ENCODE assay signal across 28 mouse cellular contexts in the genomic region with DNA sequence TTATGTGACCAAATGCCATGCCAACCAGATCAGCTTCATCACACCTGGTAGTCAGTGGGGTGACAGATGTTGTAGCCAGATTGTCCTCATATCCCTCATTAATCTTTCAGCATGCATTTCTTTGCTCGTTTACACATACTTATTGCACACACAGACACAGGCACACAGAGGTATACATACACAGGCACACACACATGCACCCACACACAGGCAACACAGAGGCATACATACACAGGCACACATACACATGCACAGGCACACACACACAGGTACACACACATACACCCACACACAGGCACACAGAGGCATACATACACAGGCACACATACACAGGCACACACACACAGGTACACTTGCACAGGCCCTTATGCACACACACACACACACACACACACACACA.
DNase-seq lines count a peak whose midpoint lies in the region; ATAC-seq and TF ChIP-seq lines count a peak whose summit lies in the region.
"Had no signal": no experiment of that assay in that cellular context is flagged by ENCODE, and none has a peak within 500 bp of the region (broad histone marks: within the 10 kb centered on the region; RNA-seq: fewer than 3 reads in every experiment).

No protein-coding gene starts in this region.

- ATAC-seq in hindbrain, embryonic 13.5 days (ENCODE audit: low FRiP score): 0 out of 2 replicates have a peak, but pooled peaks have one; percentile 31
- no peak for ATAC-seq in hindbrain, embryonic 12.5 days (ENCODE audit: low FRiP score)
- no peak for ATAC-seq in megakaryocyte, adult 5-6 weeks (ENCODE audit: poor library complexity, severe bottlenecking)
- peak; percentile 51; the same call in 1 of the 2 replicates for ATAC-seq in midbrain, embryonic 13.5 days
- ATAC-seq in midbrain, postnatal 0 days (ENCODE audit: low FRiP score): no peak
- ATAC-seq: activated CD4-positive, CD25-positive, alpha-beta regulatory T cell, adult 4 months; forebrain, embryonic 16.5 days; inflammation-experienced regulatory T-cells, adult 6 months had no signal

- H3K27ac ChIP-seq in hindbrain, embryonic 13.5 days: no peak overlapping the region
- H3K27ac ChIP-seq in hindbrain, embryonic 12.5 days: no peak overlapping the region
- H3K27ac ChIP-seq in midbrain, embryonic 13.5 days: no peak overlapping the region
- no peak overlapping the region for H3K27ac ChIP-seq in midbrain, postnatal 0 days (ENCODE audit: low read depth, low read length)
- H3K27ac ChIP-seq: embryonic facial prominence, embryonic 10.5 days; embryonic facial prominence, embryonic 13.5 days; forebrain, embryonic 12.5 days; heart, adult 2 months; heart, embryonic 10.5 days; heart, embryonic 13.5 days; hindbrain, embryonic 15.5 days had no signal

- TF ChIP-seq CTCF in midbrain, postnatal 0 days (IDR thresholded peaks at IDR 0.05): no peak

- H3K27me3 ChIP-seq in hindbrain, embryonic 13.5 days: no peaks in the 10 kb centered on the region
- H3K27me3 ChIP-seq in hindbrain, embryonic 12.5 days: no peaks in the 10 kb centered on the region
- no peaks in the 10 kb centered on the region for H3K27me3 ChIP-seq in megakaryocyte, embryonic 14.5 days (replicated peaks)
- no peaks in the 10 kb centered on the region for H3K27me3 ChIP-seq in midbrain, embryonic 13.5 days
- no peaks in the 10 kb centered on the region for H3K27me3 ChIP-seq in midbrain, postnatal 0 days (ENCODE audit: insufficient read depth, low read length)
- H3K27me3 ChIP-seq: embryonic facial prominence, embryonic 13.5 days; forebrain, embryonic 12.5 days; heart, embryonic 13.5 days; hindbrain, embryonic 15.5 days had no signal

- no peak for DNase-seq in midbrain, postnatal 0 days (ENCODE audit: low spot score)
- DNase-seq: adrenal gland, adult 8-10 months; adrenal gland, postnatal 25 days; cerebellum, adult 11-12 months; cerebellum, adult 8-10 months; cerebellum, postnatal 10 days; cerebellum, postnatal 36 days; embryo, embryonic 11 days; gastrocnemius, postnatal 10 days; gastrocnemius, postnatal 36 days; heart, adult 2 months; heart, postnatal 14 days; heart, postnatal 4 days had no signal

- peaks cover 15% of the 10 kb centered on the region for H3K4me1 ChIP-seq in hindbrain, embryonic 13.5 days (replicated peaks)
- H3K4me1 ChIP-seq in hindbrain, embryonic 12.5 days: no peaks in the 10 kb centered on the region
- H3K4me1 ChIP-seq in megakaryocyte, embryonic 14.5 days: peaks cover 35% of the 10 kb centered on the region
- 0 out of 2 replicates have a peak, but pooled peaks cover 11% of the 10 kb centered on the region for H3K4me1 ChIP-seq in midbrain, embryonic 13.5 days (replicated peaks)
- no peaks in the 10 kb centered on the region; the same call in 1 of the 2 replicates for H3K4me1 ChIP-seq in midbrain, postnatal 0 days (ENCODE audit: insufficient read depth, low read length)
- H3K4me1 ChIP-seq: embryonic facial prominence, embryonic 10.5 days; embryonic facial prominence, embryonic 13.5 days; forebrain, embryonic 12.5 days; heart, embryonic 10.5 days; heart, embryonic 13.5 days had no signal

- no peak overlapping the region for H3K4me2 ChIP-seq in hindbrain, embryonic 13.5 days
- no peak overlapping the region for H3K4me2 ChIP-seq in hindbrain, embryonic 12.5 days (replicated peaks)
- no peak overlapping the region for H3K4me2 ChIP-seq in midbrain, embryonic 13.5 days (replicated peaks)
- H3K4me2 ChIP-seq in midbrain, postnatal 0 days (ENCODE audit: low read depth, low read length, poor library complexity, severe bottlenecking): no peak overlapping the region
- H3K4me2 ChIP-seq: embryonic facial prominence, embryonic 13.5 days; forebrain, embryonic 12.5 days; heart, embryonic 13.5 days; hindbrain, embryonic 15.5 days had no signal

- no peak overlapping the region for H3K9ac ChIP-seq in hindbrain, embryonic 13.5 days
- no peak overlapping the region for H3K9ac ChIP-seq in hindbrain, embryonic 12.5 days
- H3K9ac ChIP-seq in midbrain, embryonic 13.5 days (replicated peaks): no peak overlapping the region
- no peak overlapping the region for H3K9ac ChIP-seq in midbrain, postnatal 0 days (replicated peaks; ENCODE audit: low read length, poor library complexity, severe bottlenecking)
- H3K9ac ChIP-seq: embryonic facial prominence, embryonic 13.5 days; forebrain, embryonic 12.5 days; heart, embryonic 13.5 days; hindbrain, embryonic 15.5 days had no signal

- 53% methylated on average over 1 of the region's 1 CpGs for WGBS in hindbrain, embryonic 13.5 days
- 71% methylated on average over 1 of the region's 1 CpGs for WGBS in hindbrain, embryonic 12.5 days
- 72% methylated on average over 1 of the region's 1 CpGs for WGBS in midbrain, embryonic 13.5 days
- WGBS in midbrain, postnatal 0 days: 65% methylated on average over 1 of the region's 1 CpGs

- H3K36me3 ChIP-seq in hindbrain, embryonic 13.5 days: no peaks in the 10 kb centered on the region
- no peaks in the 10 kb centered on the region for H3K36me3 ChIP-seq in hindbrain, embryonic 12.5 days
- H3K36me3 ChIP-seq in megakaryocyte, embryonic 14.5 days (replicated peaks; ENCODE audit: low read length): no peaks in the 10 kb centered on the region
- no peaks in the 10 kb centered on the region for H3K36me3 ChIP-seq in midbrain, embryonic 13.5 days
- H3K36me3 ChIP-seq in midbrain, postnatal 0 days (ENCODE audit: insufficient read depth, low read length): no peaks in the 10 kb centered on the region
- H3K36me3 ChIP-seq: embryonic facial prominence, embryonic 10.5 days; embryonic facial prominence, embryonic 13.5 days; forebrain, embryonic 12.5 days; heart, embryonic 10.5 days; heart, embryonic 13.5 days; hindbrain, embryonic 15.5 days had no signal

- H3K9me3 ChIP-seq in hindbrain, embryonic 13.5 days: no peaks in the 10 kb centered on the region
- no peaks in the 10 kb centered on the region for H3K9me3 ChIP-seq in hindbrain, embryonic 12.5 days (replicated peaks)
- no peaks in the 10 kb centered on the region for H3K9me3 ChIP-seq in megakaryocyte, embryonic 14.5 days
- H3K9me3 ChIP-seq in midbrain, embryonic 13.5 days: no peaks in the 10 kb centered on the region
- no peaks in the 10 kb centered on the region for H3K9me3 ChIP-seq in midbrain, postnatal 0 days (ENCODE audit: low read length)
- H3K9me3 ChIP-seq: embryonic facial prominence, embryonic 10.5 days; embryonic facial prominence, embryonic 13.5 days; forebrain, embryonic 12.5 days; heart, embryonic 10.5 days; heart, embryonic 13.5 days; hindbrain, embryonic 15.5 days had no signal

- no peak overlapping the region for H3K4me3 ChIP-seq in hindbrain, embryonic 13.5 days
- H3K4me3 ChIP-seq in hindbrain, embryonic 12.5 days: no peak overlapping the region
- peak overlapping the region; percentile 76 for H3K4me3 ChIP-seq in megakaryocyte, embryonic 14.5 days (replicated peaks)
- H3K4me3 ChIP-seq in midbrain, embryonic 13.5 days (replicated peaks): no peak overlapping the region
- H3K4me3 ChIP-seq in midbrain, postnatal 0 days (ENCODE audit: low read depth, low read length): no peak overlapping the region
- H3K4me3 ChIP-seq: embryonic facial prominence, embryonic 10.5 days; embryonic facial prominence, embryonic 13.5 days; erythroblast, embryonic 14.5 days; forebrain, embryonic 12.5 days; heart, adult 2 months; heart, embryonic 10.5 days; heart, embryonic 13.5 days; hindbrain, embryonic 15.5 days had no signal

Comparison
In these comparisons a context has a peak if more than half of its experiments do, and no peak if none do; other contexts are left out.
1. ATAC-seq: peak in hindbrain, embryonic 13.5 days (single experiment) and midbrain, embryonic 13.5 days (single experiment); none in hindbrain, embryonic 12.5 days (single experiment), megakaryocyte, adult 5-6 weeks (single experiment) and midbrain, postnatal 0 days (single experiment).